Mouse (Mus musculus) hindbrain, embryonic 14.5 days (tissue): ENCODE results near the gene Nudcd3. TPM values are rescaled to one million over a fixed set of nuclear protein-coding genes. Genes with fewer than 3 reads are reported as not detected.
"Not testable (repeated sequence)": the region's sequence is repeated elsewhere in the genome, so short reads cannot be mapped to it uniquely, and the experiment has no call there.

ENCODE experiments used
- ATAC-seq: fragments of 200-750 bp; cut with Nextera tagmentation; 2 replicates; pipeline ENCODE4 v1.8.0; 2017; ENCODE audit warnings: moderate number of reproducible peaks, mild to moderate bottlenecking, moderate TSS enrichment, moderate library complexity; ENCODE audit not compliant: low FRiP score
- DNase-seq: peaks from one replicate; pipeline ENCODE4 v3.0.0-alpha.2; 2015; ENCODE audit warnings: low spot score
- H3K27ac ChIP-seq: fragments of 300-500 bp; sonication (generic); 2 replicates; pipeline ENCODE4 v1.5.1; 2014; ENCODE audit warnings: mild to moderate bottlenecking, moderate library complexity
- H3K27me3 ChIP-seq: fragments of 300-500 bp; sonication (generic); 2 replicates; pipeline ENCODE4 v1.6.1; 2014; ENCODE audit warnings: mild to moderate bottlenecking, low read length, mixed read lengths; ENCODE audit not compliant: control insufficient read depth, insufficient read depth
- H3K36me3 ChIP-seq: fragments of 300-500 bp; sonication (generic); replicated peaks from 2 replicates; pipeline ENCODE4 v1.6.1; 2014; ENCODE audit not compliant: control insufficient read depth, insufficient read depth
- H3K4me1 ChIP-seq: fragments of 300-500 bp; sonication (generic); replicated peaks from 2 replicates; pipeline ENCODE4 v1.6.1; 2014; ENCODE audit warnings: antibody characterized with exemption, low read length, mixed read lengths; ENCODE audit not compliant: control insufficient read depth, insufficient read depth
- H3K4me2 ChIP-seq: fragments of 300-500 bp; sonication (generic); replicated peaks from 2 replicates; pipeline ENCODE4 v1.6.1; 2014; ENCODE audit warnings: mild to moderate bottlenecking, moderate library complexity
- H3K4me3 ChIP-seq: fragments of 300-500 bp; sonication (generic); replicated peaks from 2 replicates; pipeline ENCODE4 v1.5.1; 2014; ENCODE audit warnings: mild to moderate bottlenecking, low read length
- H3K9ac ChIP-seq: fragments of 300-500 bp; sonication (generic); 2 replicates; pipeline ENCODE4 v1.6.1; 2014
- H3K9me3 ChIP-seq: fragments of 300-500 bp; sonication (generic); 2 replicates; pipeline ENCODE4 v1.6.1; 2016; ENCODE audit warnings: low read length; ENCODE audit not compliant: control insufficient read depth
- WGBS: fragments of 180-500 bp; shearing (Covaris S2); extraction: QIAGEN DNeasy Blood & Tissue Kit; methylation state at CpG from one replicate; pipeline ENCODE4 v1.1.7; 2014; 5-methylcytosine and 5-hydroxymethylcytosine counted together
- polyA plus RNA-seq: library from polyadenylated mRNA; unstranded; fragments of >200 nt; fragmentation: Nextera tagmentation; extraction: Ambion mirVana; gene quantifications from 2 replicates; pipeline ENCODE4 v1.2.1, GENCODE M21; 2014

The Nudcd3 gene
- polyA plus RNA-seq, 1 experiment from 2014 or later: 57.7 TPM

DNA sequence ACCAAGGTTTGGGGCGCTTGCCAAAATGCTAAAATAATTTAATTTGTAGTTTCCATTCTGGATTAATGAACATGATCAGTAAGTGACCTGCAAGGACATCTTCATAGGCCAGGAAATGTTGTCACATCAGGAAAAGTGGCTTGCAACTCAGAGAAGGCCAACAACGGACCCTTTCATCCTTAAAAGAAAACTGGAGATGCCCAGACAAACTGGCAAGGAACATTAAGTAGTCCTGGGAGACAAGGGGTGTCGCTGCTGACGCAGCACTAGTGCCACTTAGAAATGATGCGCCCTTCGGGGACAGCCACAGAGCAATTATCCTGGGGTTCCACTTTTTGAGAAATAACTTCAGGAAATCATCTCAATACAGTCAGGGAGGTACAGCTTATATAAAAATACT lies 80.2 kb downstream of the Nudcd3 start:
- DNase-seq (no peak), ATAC-seq (no peak)
- Histone ChIP-seq H3K9ac (no peak overlapping the region), H3K36me3 (peaks cover 34% of the 10 kb centered on the region), H3K4me2 (no peak overlapping the region), H3K4me3 (no peak overlapping the region), H3K27me3 (no peaks in the 10 kb centered on the region), H3K9me3 (no peaks in the 10 kb centered on the region), H3K4me1 (no peaks in the 10 kb centered on the region), H3K27ac (no peak overlapping the region)
- WGBS: 90% methylated on average over 6 of the region's 6 CpGs

DNA sequence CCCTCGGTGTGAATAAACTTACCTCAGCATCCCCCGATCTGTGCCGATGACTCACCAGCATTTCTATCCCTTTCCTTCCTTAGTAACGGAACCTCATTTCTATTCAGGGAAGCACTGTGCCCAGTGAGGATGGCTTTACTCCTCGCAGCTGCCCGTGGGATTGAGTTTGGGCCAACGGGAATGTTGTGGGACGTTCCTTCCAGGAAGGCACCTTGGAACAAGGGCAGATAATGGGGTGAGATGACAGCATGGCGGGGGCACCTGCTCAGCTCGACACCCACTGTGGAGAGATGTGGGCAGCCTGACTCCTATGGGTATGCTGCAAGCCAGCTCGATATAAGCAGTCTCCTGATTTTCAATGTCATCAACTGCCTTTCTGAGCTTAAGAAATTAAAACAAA lies 80.9 kb downstream of the Nudcd3 start:
- Histone ChIP-seq H3K9ac (no peak overlapping the region), H3K4me1 (no peaks in the 10 kb centered on the region), H3K4me3 (no peak overlapping the region), H3K4me2 (no peak overlapping the region), H3K9me3 (no peaks in the 10 kb centered on the region), H3K27ac (no peak overlapping the region), H3K27me3 (no peaks in the 10 kb centered on the region), H3K36me3 (peaks cover 31% of the 10 kb centered on the region)
- DNase-seq (no peak), ATAC-seq (no peak)
- WGBS: 90% methylated on average over 11 of the region's 11 CpGs

DNA sequence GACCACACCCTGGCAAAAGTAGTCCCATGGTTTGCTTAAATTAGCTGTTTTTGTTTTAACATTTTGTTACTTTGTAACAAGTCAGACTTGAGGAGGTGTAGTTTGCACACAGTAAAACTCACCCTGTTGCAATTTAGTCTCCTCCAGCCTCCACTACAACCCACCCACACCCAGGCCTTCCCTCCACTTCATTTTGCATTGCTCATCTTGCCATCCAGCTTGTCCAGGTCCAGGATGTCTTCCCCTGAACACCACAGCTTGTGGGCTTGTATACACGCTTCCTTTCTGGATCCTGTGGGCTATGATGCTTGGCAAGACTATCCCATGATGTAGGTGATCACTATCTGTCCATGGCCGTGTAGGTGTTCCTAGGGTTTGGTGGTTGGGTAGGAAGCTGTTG lies 82.3 kb downstream of the Nudcd3 start:
- peaks cover 35% of the 10 kb centered on the region for H3K36me3 ChIP-seq
- 91% methylated on average over 2 of the region's 2 CpGs for whole genome bisulfite sequencing
- no peak for ATAC-seq

DNA sequence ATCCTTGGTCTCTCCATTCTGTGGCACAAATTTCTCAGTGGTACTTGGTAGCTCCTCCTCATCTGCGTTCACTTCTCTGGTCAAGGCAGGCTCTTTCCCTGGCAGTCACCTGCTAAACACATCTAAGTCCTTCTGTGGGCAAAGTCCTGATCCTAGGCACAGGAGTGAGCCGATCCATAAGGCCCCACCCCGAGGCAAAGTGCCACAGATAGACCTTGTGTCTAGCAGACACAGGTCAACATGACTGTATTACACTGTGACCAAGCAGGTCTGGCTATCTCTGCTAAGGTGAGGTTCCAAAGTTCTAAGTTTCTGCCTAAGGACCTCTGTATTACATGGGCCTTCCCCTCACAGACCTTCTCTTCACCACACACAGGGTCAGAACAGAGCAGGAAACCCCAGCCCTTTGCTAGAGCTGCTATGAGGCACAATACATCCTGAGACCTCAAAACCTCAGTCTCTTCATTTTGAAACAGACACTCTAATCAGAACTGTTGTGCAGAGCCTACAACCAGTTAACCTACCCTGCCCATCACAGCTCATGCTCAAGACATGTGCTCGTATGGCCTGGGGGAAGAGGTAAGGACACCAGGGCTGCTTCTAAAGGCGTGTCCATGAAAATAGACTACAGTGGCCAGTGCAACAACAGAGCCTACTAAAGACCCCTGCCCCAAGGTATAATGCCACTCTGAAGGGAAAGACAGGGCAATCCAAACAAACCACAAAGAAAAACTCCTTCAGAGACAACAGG lies 88.3 kb downstream of the Nudcd3 start:
- peaks cover 61% of the 10 kb centered on the region for H3K36me3 ChIP-seq
- 96% methylated on average over 5 of the region's 5 CpGs for WGBS

More for the DNA sequence above, 82.3 kb downstream of the Nudcd3 start:
- no peaks in the 10 kb centered on the region for H3K4me1 ChIP-seq
- H3K9ac ChIP-seq: no peak overlapping the region
- H3K27me3 ChIP-seq: no peaks in the 10 kb centered on the region
- no peak for DNase-seq
- H3K4me2 ChIP-seq: no peak overlapping the region
- no peak overlapping the region for H3K4me3 ChIP-seq
- no peak overlapping the region for H3K27ac ChIP-seq
- H3K9me3 ChIP-seq: no peaks in the 10 kb centered on the region

DNA sequence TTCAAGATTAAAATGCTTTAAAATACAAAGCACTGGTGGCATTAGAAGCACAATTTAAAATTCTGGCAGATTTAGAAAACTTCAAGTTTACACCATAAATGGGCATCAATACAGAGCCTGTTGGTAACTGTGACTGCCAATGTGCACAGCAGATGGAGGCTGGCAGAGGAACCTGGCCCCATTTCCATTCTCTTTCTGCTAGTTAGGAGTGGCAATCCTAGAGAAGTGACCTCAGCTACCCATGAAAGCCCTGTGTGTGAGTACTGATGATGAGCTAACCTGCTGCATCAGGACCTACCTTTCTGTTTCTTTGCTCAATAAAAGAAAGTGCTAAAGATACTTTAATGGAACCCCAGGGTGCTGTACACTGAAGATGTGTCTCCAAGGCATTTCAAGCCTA lies 90.2 kb downstream of the Nudcd3 start:
- peaks cover 73% of the 10 kb centered on the region for H3K36me3 ChIP-seq
- H3K4me3 ChIP-seq: no peak overlapping the region
- no peak overlapping the region for H3K9ac ChIP-seq
- ATAC-seq (no peak), DNase-seq (no peak)
- H3K9me3 ChIP-seq: no peaks in the 10 kb centered on the region
- H3K27ac ChIP-seq: no peak overlapping the region
- no peaks in the 10 kb centered on the region for H3K4me1 ChIP-seq
- H3K4me2 ChIP-seq: no peak overlapping the region
- no peaks in the 10 kb centered on the region for H3K27me3 ChIP-seq

More for the DNA sequence above, 88.3 kb downstream of the Nudcd3 start:
- no peaks in the 10 kb centered on the region for H3K27me3 ChIP-seq
- no peak overlapping the region for H3K4me2 ChIP-seq
- no peak overlapping the region for H3K9ac ChIP-seq
- DNase-seq (no peak), ATAC-seq (no peak)
- H3K27ac ChIP-seq: no peak overlapping the region
- no peaks in the 10 kb centered on the region for H3K4me1 ChIP-seq
- H3K9me3 ChIP-seq: no peaks in the 10 kb centered on the region
- no peak overlapping the region for H3K4me3 ChIP-seq

DNA sequence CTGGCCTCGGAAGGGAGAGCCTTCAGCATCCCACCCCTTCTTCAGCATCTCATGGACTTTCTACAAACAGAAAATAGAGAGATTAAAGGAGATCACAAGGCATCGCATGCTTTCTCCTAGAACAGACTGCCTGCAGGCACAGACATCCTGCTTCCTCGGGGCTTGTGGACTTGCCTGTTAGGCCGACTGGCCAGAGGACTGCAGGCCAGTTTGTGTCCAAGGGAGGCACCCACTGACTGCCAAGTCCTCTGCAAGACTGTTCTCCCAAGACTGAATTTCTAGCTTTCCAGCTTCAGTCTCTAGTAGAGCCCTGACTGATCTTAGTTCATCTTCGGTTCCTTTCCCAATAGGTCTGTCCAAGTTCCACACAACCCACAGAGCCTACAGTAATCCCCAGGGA lies 91.9 kb downstream of the Nudcd3 start:
- no peak overlapping the region for H3K4me2 ChIP-seq
- DNase-seq: no peak
- H3K27ac ChIP-seq: no peak overlapping the region
- no peak for ATAC-seq
- peaks cover 79% of the 10 kb centered on the region for H3K36me3 ChIP-seq
- no peaks in the 10 kb centered on the region for H3K27me3 ChIP-seq
- no peaks in the 10 kb centered on the region for H3K4me1 ChIP-seq
- 92% methylated on average over 5 of the region's 5 CpGs for WGBS
- no peak overlapping the region for H3K4me3 ChIP-seq
- no peak overlapping the region for H3K9ac ChIP-seq
- H3K9me3 ChIP-seq: no peaks in the 10 kb centered on the region

DNA sequence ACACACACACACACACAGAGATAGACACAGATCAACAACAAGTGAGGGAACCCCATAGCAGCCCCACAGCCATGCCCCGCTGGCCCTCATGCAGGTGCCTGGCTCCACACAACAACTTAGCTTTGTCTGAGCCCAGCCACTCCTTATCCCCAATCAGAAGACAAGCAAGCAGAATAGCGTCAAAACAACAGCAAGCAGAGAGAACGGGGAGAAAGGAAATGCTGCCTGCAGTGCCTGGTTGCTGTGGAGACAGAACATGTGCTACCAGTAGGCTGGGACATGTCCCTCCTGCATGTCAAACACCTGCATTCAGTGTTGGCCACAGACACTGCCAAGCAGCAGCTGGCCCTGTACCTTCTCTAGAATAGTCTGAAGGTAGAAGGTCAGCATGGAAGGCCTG lies 92.5 kb downstream of the Nudcd3 start:
- Histone ChIP-seq H3K27me3 (no peaks in the 10 kb centered on the region), H3K36me3 (peaks cover 76% of the 10 kb centered on the region), H3K4me1 (no peaks in the 10 kb centered on the region), H3K4me2 (no peak overlapping the region), H3K9me3 (no peaks in the 10 kb centered on the region), H3K4me3 (no peak overlapping the region), H3K27ac (no peak overlapping the region), H3K9ac (no peak overlapping the region)
- DNase-seq (no peak), ATAC-seq (no peak)
- 48% methylated on average over 3 of the region's 3 CpGs for WGBS

DNA sequence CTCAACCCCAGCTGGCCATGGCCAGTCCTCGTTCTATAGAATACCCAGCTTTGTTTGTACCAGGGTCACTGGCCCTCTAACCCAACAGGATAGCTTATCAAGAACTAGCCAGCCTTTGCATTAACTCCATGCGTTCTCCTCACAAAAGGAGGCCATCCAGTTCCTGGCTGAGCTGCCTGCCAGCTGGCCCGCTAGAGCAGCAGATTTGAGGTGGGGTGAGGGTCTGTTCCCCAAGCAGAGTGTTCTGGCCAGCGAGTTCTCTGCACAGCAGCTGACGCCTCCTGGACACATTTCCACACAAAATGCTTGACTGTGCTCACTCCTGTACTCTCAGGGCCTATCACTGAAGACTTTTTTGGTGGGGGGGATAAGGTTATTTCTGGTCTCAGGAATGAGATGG lies 95.5 kb downstream of the Nudcd3 start:
- WGBS: 85% methylated on average over 5 of the region's 5 CpGs
- no peaks in the 10 kb centered on the region for H3K4me1 ChIP-seq
- no peak overlapping the region for H3K4me2 ChIP-seq
- no peaks in the 10 kb centered on the region for H3K27me3 ChIP-seq
- no peak overlapping the region for H3K9ac ChIP-seq
- no peak overlapping the region for H3K4me3 ChIP-seq
- ATAC-seq (no peak), DNase-seq (no peak)
- H3K9me3 ChIP-seq: no peaks in the 10 kb centered on the region
- peaks cover 48% of the 10 kb centered on the region for H3K36me3 ChIP-seq
- H3K27ac ChIP-seq: no peak overlapping the region

DNA sequence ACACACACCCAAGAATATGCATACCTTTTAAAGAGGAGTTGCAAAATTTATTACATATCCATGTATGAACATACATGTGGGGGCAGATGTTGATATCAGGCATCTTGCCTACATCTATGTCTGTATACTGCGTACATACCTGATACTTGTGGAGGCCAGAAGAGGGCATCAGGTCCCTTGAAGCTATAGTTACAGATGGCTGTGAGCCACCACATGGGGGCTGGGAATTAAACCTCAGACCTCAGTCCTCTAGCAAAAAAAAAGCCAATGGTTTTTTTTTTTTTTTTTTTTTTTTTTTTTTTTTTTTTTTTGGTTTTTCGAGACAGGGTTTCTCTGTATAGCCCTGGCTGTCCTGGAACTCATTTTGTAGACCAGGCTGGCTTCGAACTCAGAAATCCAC lies 103.6 kb downstream of the Nudcd3 start:
- 100% methylated on average over 1 of the region's 3 CpGs for WGBS
- not testable (repeated sequence) for H3K27me3 ChIP-seq, H3K4me1 ChIP-seq, H3K4me3 ChIP-seq, DNase-seq, ATAC-seq, H3K4me2 ChIP-seq, H3K9ac ChIP-seq, H3K27ac ChIP-seq, H3K9me3 ChIP-seq, H3K36me3 ChIP-seq

DNA sequence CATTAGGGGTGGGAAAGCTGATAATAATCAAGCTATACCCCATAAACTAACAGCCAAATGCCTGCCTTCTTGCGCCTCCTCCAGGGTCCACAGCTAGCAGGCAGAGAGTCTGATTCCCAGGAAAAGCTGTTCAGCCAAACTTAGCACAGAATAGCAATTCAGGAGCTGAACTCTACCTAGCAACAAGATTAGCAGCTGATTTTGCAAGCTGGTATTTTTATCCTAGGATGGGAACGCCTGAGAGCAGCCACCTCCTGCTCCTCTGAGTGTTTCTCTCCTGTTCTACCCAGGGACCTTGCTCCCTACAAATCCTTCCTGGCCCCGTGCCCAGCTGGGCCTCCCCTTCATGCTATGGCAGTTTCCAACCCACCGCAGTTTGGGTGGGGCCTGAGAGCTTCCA lies 113.2 kb downstream of the Nudcd3 start:
- Histone ChIP-seq H3K27ac (no peak overlapping the region), H3K9me3 (no peaks in the 10 kb centered on the region), H3K4me1 (no peaks in the 10 kb centered on the region), H3K9ac (no peak overlapping the region), H3K4me3 (no peak overlapping the region), H3K36me3 (no peaks in the 10 kb centered on the region), H3K4me2 (no peak overlapping the region), H3K27me3 (no peaks in the 10 kb centered on the region)
- WGBS: 64% methylated on average over 4 of the region's 4 CpGs
- DNase-seq: no peak
- no peak for ATAC-seq
